Mouse (Mus musculus): ENCODE data around the gene Arid5a. TPM values are rescaled to one million over a fixed set of nuclear protein-coding genes. Genes with fewer than 3 reads are reported as not detected.
A peak's percentile ranks its signal among the peaks of the same experiment; 100 is the strongest.

The Arid5a gene
- polyA plus RNA-seq, 1 experiment from 2014 or later = 3.8 TPM

DNA sequence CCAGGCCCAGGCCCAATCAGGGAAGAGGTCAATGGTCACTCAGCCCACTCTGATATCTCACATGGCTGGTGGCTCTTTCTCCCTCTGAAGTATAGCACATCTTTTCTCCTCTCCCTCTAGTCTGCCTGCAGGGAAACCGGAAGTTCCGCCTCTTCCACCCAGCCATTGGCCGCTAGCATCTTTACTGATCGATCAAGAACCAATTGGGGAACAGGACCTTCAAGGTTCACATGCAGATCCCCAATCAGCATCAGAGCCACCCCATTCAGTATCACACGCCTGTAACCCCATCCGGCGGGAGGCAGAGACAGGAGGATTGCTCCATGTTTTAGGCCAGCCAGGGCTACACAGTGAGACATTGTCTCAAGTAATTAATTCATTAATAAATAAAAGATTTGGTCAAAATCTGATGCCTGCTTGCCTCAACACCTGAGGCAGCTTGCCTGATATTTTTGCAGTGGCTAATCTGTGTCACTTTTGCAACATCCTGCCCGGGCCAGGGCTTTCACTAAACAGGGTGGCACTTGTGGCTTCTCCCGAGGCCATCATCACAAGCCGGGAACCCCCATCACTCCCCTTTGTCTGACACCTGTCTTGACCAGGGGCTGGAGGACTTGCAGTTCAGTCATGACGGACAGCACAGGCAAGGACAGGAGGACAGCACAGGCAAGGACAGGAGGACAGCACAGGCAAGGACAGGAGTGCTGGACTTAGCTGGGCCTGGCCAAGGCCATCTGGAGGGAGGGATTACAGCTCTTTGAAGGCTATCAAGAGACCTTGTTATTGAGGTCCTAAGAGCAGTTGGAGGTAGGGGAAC is 7.6 kb downstream of the Arid5a start:
- H3K9ac ChIP-seq (replicated peaks; ENCODE audit: low read depth, low read length) = no peak overlapping the region
- no peak for ATAC-seq
- 88% methylated on average over 11 of the region's 11 CpGs for WGBS
- H3K4me2 ChIP-seq (ENCODE audit: low read length) = no peak overlapping the region
- no peaks in the 10 kb centered on the region for H3K27me3 ChIP-seq (replicated peaks; ENCODE audit: control insufficient read depth, insufficient read depth, low read length)
- H3K36me3 ChIP-seq (ENCODE audit: control insufficient read depth, insufficient read depth) = no peaks in the 10 kb centered on the region
- no peaks in the 10 kb centered on the region for H3K4me1 ChIP-seq (replicated peaks; ENCODE audit: control insufficient read depth, insufficient read depth, low read length)
- no peak overlapping the region for H3K4me3 ChIP-seq (replicated peaks; ENCODE audit: low read length)
- H3K9me3 ChIP-seq (ENCODE audit: control insufficient read depth, low read length) = no peaks in the 10 kb centered on the region
- no peak overlapping the region for H3K27ac ChIP-seq (ENCODE audit: low read length)

DNA sequence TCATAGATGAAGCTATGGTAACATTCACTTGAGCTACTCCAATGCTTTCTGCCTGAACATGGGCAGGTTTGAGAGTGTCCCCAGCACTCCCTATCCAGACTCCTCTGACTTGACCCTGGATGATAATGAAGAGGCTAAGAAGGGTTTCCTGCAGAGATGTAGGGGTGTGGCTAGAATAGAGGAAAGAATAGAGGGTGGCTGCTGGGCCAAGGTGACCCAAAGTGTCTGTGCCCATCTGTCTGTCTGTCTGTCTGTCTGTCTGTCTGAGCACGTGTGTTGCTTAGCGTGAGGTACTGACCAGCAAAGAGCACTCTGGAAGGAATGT is 8.2 kb downstream of the Arid5a start:
- ATAC-seq = no peak
- 91% methylated on average over 2 of the region's 2 CpGs for WGBS
- Histone ChIP-seq H3K4me1 (replicated peaks; ENCODE audit: control insufficient read depth, insufficient read depth, low read length) (no peaks in the 10 kb centered on the region), H3K36me3 (ENCODE audit: control insufficient read depth, insufficient read depth) (no peaks in the 10 kb centered on the region), H3K27ac (ENCODE audit: low read length) (no peak overlapping the region), H3K9me3 (ENCODE audit: control insufficient read depth, low read length) (no peaks in the 10 kb centered on the region), H3K4me3 (replicated peaks; ENCODE audit: low read length) (no peak overlapping the region), H3K9ac (replicated peaks; ENCODE audit: low read depth, low read length) (no peak overlapping the region), H3K4me2 (ENCODE audit: low read length) (no peak overlapping the region), H3K27me3 (replicated peaks; ENCODE audit: control insufficient read depth, insufficient read depth, low read length) (no peaks in the 10 kb centered on the region)

DNA sequence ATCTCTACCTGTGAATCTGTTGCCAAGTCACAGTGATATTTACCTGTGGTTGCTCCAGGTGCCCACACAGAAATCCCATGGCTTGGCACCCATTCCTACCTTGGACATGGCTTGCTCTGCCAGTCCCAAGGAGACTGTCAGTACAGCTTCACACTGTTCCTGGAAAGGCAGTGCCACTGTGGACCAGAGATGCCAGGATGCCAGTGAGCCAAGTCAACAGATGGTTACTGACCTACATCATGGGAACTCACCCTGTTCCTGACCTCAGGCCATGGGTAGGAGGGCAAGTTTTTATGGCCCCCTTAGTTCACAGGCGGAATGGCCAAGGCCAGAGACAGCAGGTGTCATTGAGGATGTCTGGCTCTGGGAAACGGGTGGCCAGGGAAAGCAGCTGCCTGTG is 13.6 kb downstream of the Arid5a start:
- Histone ChIP-seq H3K9me3 (ENCODE audit: control insufficient read depth, low read length) (no peaks in the 10 kb centered on the region), H3K4me3 (replicated peaks; ENCODE audit: low read length) (no peak overlapping the region), H3K36me3 (ENCODE audit: control insufficient read depth, insufficient read depth) (no peaks in the 10 kb centered on the region), H3K4me1 (replicated peaks; ENCODE audit: control insufficient read depth, insufficient read depth, low read length) (no peaks in the 10 kb centered on the region), H3K4me2 (ENCODE audit: low read length) (no peak overlapping the region), H3K9ac (replicated peaks; ENCODE audit: low read depth, low read length) (no peak overlapping the region), H3K27me3 (replicated peaks; ENCODE audit: control insufficient read depth, insufficient read depth, low read length) (no peaks in the 10 kb centered on the region), H3K27ac (ENCODE audit: low read length) (no peak overlapping the region)
- 83% methylated on average over 2 of the region's 2 CpGs for WGBS
- no peak for ATAC-seq

- H3K36me3 ChIP-seq (ENCODE audit: control insufficient read depth, insufficient read depth) = no peaks in the 10 kb centered on the region
- H3K4me2 ChIP-seq (ENCODE audit: low read length) = no peak overlapping the region
- H3K27ac ChIP-seq (ENCODE audit: low read length) = no peak overlapping the region
- H3K27me3 ChIP-seq (replicated peaks; ENCODE audit: control insufficient read depth, insufficient read depth, low read length) = no peaks in the 10 kb centered on the region
- no peak overlapping the region for H3K9ac ChIP-seq (replicated peaks; ENCODE audit: low read depth, low read length)
- no peaks in the 10 kb centered on the region for H3K4me1 ChIP-seq (replicated peaks; ENCODE audit: control insufficient read depth, insufficient read depth, low read length)
- WGBS = 72% methylated on average over 11 of the region's 11 CpGs
- no peak overlapping the region for H3K4me3 ChIP-seq (replicated peaks; ENCODE audit: low read length)
- ATAC-seq = no peak
- H3K9me3 ChIP-seq (ENCODE audit: control insufficient read depth, low read length) = no peaks in the 10 kb centered on the region
These were observed 14.5 kb downstream of the Arid5a start for GRCm38 (mm10) chr1:36321829-36322573.

DNA sequence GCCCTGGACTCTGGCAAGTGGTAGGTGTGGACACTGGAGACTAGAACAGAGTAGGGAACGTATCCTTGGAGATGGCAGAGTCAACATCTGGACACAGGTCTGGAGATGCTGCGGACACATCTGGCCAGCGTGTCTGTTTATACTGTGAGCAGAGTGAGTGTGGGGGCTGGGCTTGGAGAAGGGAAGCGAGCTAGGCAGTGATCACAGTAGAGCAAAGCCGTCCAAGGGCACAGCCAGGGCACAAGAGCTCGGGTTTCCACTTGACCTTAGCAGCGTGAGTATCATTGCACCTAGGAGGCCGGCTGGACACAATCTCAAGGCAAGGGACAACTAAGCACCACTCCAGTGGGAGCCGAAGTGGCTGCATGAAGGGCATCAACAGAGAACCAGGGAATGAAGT is 15.5 kb downstream of the Arid5a start:
- Histone ChIP-seq H3K4me3 (replicated peaks; ENCODE audit: low read length) (no peak overlapping the region), H3K4me1 (replicated peaks; ENCODE audit: control insufficient read depth, insufficient read depth, low read length) (no peaks in the 10 kb centered on the region), H3K9ac (replicated peaks; ENCODE audit: low read depth, low read length) (no peak overlapping the region), H3K27me3 (replicated peaks; ENCODE audit: control insufficient read depth, insufficient read depth, low read length) (no peaks in the 10 kb centered on the region), H3K4me2 (ENCODE audit: low read length) (no peak overlapping the region), H3K36me3 (ENCODE audit: control insufficient read depth, insufficient read depth) (0 out of 2 replicates have a peak, but pooled peaks cover 4% of the 10 kb centered on the region), H3K27ac (ENCODE audit: low read length) (no peak overlapping the region), H3K9me3 (ENCODE audit: control insufficient read depth, low read length) (no peaks in the 10 kb centered on the region)
- ATAC-seq = no peak
- WGBS = 80% methylated on average over 9 of the region's 9 CpGs

GRCm38 (mm10) chr1:36323746-36324448 is 16.4 kb downstream of the Arid5a start:
- Histone ChIP-seq H3K36me3 (ENCODE audit: control insufficient read depth, insufficient read depth) (0 out of 2 replicates have a peak, but pooled peaks cover 4% of the 10 kb centered on the region), H3K9me3 (ENCODE audit: control insufficient read depth, low read length) (no peaks in the 10 kb centered on the region), H3K27ac (ENCODE audit: low read length) (no peak overlapping the region), H3K4me3 (replicated peaks; ENCODE audit: low read length) (no peak overlapping the region), H3K4me2 (ENCODE audit: low read length) (no peak overlapping the region), H3K27me3 (replicated peaks; ENCODE audit: control insufficient read depth, insufficient read depth, low read length) (no peaks in the 10 kb centered on the region), H3K4me1 (replicated peaks; ENCODE audit: control insufficient read depth, insufficient read depth, low read length) (no peaks in the 10 kb centered on the region), H3K9ac (replicated peaks; ENCODE audit: low read depth, low read length) (no peak overlapping the region)
- ATAC-seq = peak; percentile 61; the same call in 1 of the 2 replicates
- WGBS = 52% methylated on average over 8 of the region's 8 CpGs

GRCm38 (mm10) chr1:36325900-36326321 is 18.4 kb downstream of the Arid5a start:
- 0 out of 2 replicates have a peak, but pooled peaks cover 4% of the 10 kb centered on the region for H3K36me3 ChIP-seq (ENCODE audit: control insufficient read depth, insufficient read depth)
- no peaks in the 10 kb centered on the region for H3K4me1 ChIP-seq (replicated peaks; ENCODE audit: control insufficient read depth, insufficient read depth, low read length)
- WGBS = 92% methylated on average over 2 of the region's 2 CpGs
- H3K4me2 ChIP-seq (ENCODE audit: low read length) = no peak overlapping the region
- H3K9ac ChIP-seq (replicated peaks; ENCODE audit: low read depth, low read length) = no peak overlapping the region
- no peak overlapping the region for H3K4me3 ChIP-seq (replicated peaks; ENCODE audit: low read length)
- H3K27ac ChIP-seq (ENCODE audit: low read length) = no peak overlapping the region
- H3K9me3 ChIP-seq (ENCODE audit: control insufficient read depth, low read length) = no peaks in the 10 kb centered on the region
- no peaks in the 10 kb centered on the region for H3K27me3 ChIP-seq (replicated peaks; ENCODE audit: control insufficient read depth, insufficient read depth, low read length)
- no peak for ATAC-seq

GRCm38 (mm10) chr1:36326815-36327214 is 19.3 kb downstream of the Arid5a start:
- H3K36me3 ChIP-seq (ENCODE audit: control insufficient read depth, insufficient read depth) = 0 out of 2 replicates have a peak, but pooled peaks cover 4% of the 10 kb centered on the region
- H3K27me3 ChIP-seq (replicated peaks; ENCODE audit: control insufficient read depth, insufficient read depth, low read length) = no peaks in the 10 kb centered on the region
- H3K4me3 ChIP-seq (replicated peaks; ENCODE audit: low read length) = no peak overlapping the region
- no peaks in the 10 kb centered on the region for H3K9me3 ChIP-seq (ENCODE audit: control insufficient read depth, low read length)
- no peak overlapping the region for H3K27ac ChIP-seq (ENCODE audit: low read length)
- no peak overlapping the region for H3K4me2 ChIP-seq (ENCODE audit: low read length)
- 92% methylated on average over 2 of the region's 2 CpGs for whole genome bisulfite sequencing
- no peak overlapping the region for H3K9ac ChIP-seq (replicated peaks; ENCODE audit: low read depth, low read length)
- H3K4me1 ChIP-seq (replicated peaks; ENCODE audit: control insufficient read depth, insufficient read depth, low read length) = no peaks in the 10 kb centered on the region
- ATAC-seq = no peak

- H3K36me3 ChIP-seq (ENCODE audit: control insufficient read depth, insufficient read depth) = peaks cover 19% of the 10 kb centered on the region
- ATAC-seq = no peak
- no peak overlapping the region for H3K27ac ChIP-seq (ENCODE audit: low read length)
- H3K4me2 ChIP-seq (ENCODE audit: low read length) = no peak overlapping the region
- H3K4me3 ChIP-seq (replicated peaks; ENCODE audit: low read length) = no peak overlapping the region
- H3K27me3 ChIP-seq (replicated peaks; ENCODE audit: control insufficient read depth, insufficient read depth, low read length) = no peaks in the 10 kb centered on the region
- H3K9ac ChIP-seq (replicated peaks; ENCODE audit: low read depth, low read length) = no peak overlapping the region
- no peaks in the 10 kb centered on the region for H3K9me3 ChIP-seq (ENCODE audit: control insufficient read depth, low read length)
- 77% methylated on average over 6 of the region's 6 CpGs for WGBS
- no peaks in the 10 kb centered on the region for H3K4me1 ChIP-seq (replicated peaks; ENCODE audit: control insufficient read depth, insufficient read depth, low read length)
These were observed 24.2 kb downstream of the Arid5a start for GRCm38 (mm10) chr1:36331743-36332142.

Measured in forebrain, embryonic 16.5 days (tissue).